Mouse (Mus musculus) olfactory bulb, adult 2 months (tissue): ENCODE data around the gene 4932438H23Rik.

Source experiments
- CTCF ChIP-seq: fragments of 200-500 bp; IDR thresholded peaks from 2 replicates; pipeline ENCODE4 v1.5.1; 2012; ENCODE audit warnings: low read depth, mild to moderate bottlenecking, low read length, moderate library complexity; ENCODE audit not compliant: insufficient read depth
- POLR2A ChIP-seq: fragments of 200-500 bp; IDR thresholded peaks from 2 replicates; pipeline ENCODE4 v1.6.1; 2012; ENCODE audit warnings: mild to moderate bottlenecking, low read depth, low read length, moderate library complexity; ENCODE audit not compliant: insufficient read depth

GRCm38 (mm10) chr16:91061531-91062318, 33.2 kb downstream of the 4932438H23Rik start:
- TF ChIP-seq POLR2A (no peak), CTCF (no peak)
